10 mouse cellular contexts compared by ENCODE assay signal in genomic region chr3:41377826-41378406, GRCm38 (mm10).
DNase-seq lines count a peak whose midpoint lies in the region; ATAC-seq lines count a peak whose summit lies in the region.
"Had no signal": no experiment of that assay in that cellular context is flagged by ENCODE, and none has a peak within 500 bp of the region (broad histone marks: within the 10 kb centered on the region; RNA-seq: fewer than 3 reads in every experiment).

No protein-coding gene starts in this region.

- no peak overlapping the region for H3K4me2 ChIP-seq in neural tube, embryonic 12.5 days (replicated peaks)

- H3K36me3 ChIP-seq in neural tube, embryonic 12.5 days = no peaks in the 10 kb centered on the region

- ATAC-seq in neural tube, embryonic 12.5 days (ENCODE audit: low FRiP score, low read depth) = peak; percentile 17; the same call in 1 of the 2 replicates
- ATAC-seq in monocyte, adult 5-6 weeks (replicated peaks; ENCODE audit: insufficient number of reproducible peaks, low FRiP score, low TSS enrichment, poor library complexity, severe bottlenecking) = no peak
- ATAC-seq in cerebellum, adult (ENCODE audit: insufficient number of reproducible peaks, low FRiP score, low TSS enrichment) = no peak

- no peak overlapping the region for H3K9ac ChIP-seq in neural tube, embryonic 12.5 days

- 80% methylated on average over 5 of the region's 5 CpGs for WGBS in neural tube, embryonic 12.5 days

- peak; percentile 23 to 31 for DNase-seq in cerebellum, postnatal 36 days
- no peak for DNase-seq in cerebellum, adult 9-11 months
- DNase-seq in neural tube, embryonic 10.5 days (ENCODE audit: extremely low spot score, low spot score) = no peak
- peak; percentile 47 to 59 for DNase-seq in layer of hippocampus, postnatal 10 days (ENCODE audit: low spot score in 2 of 2)
- no peak for DNase-seq in kidney, adult 8-10 months
- DNase-seq: spleen, adult 18-20 months had no signal

- no peaks in the 10 kb centered on the region for H3K9me3 ChIP-seq in neural tube, embryonic 12.5 days

- H3K27ac ChIP-seq in neural tube, embryonic 12.5 days = no peak overlapping the region

- H3K4me1 ChIP-seq in neural tube, embryonic 12.5 days = peaks cover 4% of the 10 kb centered on the region; the same call in 1 of the 2 replicates

- H3K27me3 ChIP-seq in neural tube, embryonic 12.5 days (replicated peaks) = no peaks in the 10 kb centered on the region
- H3K27me3 ChIP-seq: megakaryocyte, embryonic 14.5 days had no signal

- H3K4me3 ChIP-seq in neural tube, embryonic 12.5 days = no peak overlapping the region
- H3K4me3 ChIP-seq: megakaryocyte, embryonic 14.5 days had no signal

Comparison
In these comparisons a context has a peak if more than half of its experiments do, and no peak if none do; other contexts are left out.
1. DNase-seq: peak in cerebellum, postnatal 36 days (2 of 2) and layer of hippocampus, postnatal 10 days (2 of 2); none in cerebellum, adult 9-11 months (single experiment), neural tube, embryonic 10.5 days (single experiment) and kidney, adult 8-10 months (0 of 2).